Mouse (Mus musculus): ENCODE data around the gene Furin. TPM values are rescaled to one million over a fixed set of nuclear protein-coding genes. Genes with fewer than 3 reads are reported as not detected.

Furin gene
- polyA plus RNA-seq, 1 experiment from 2014 or later = 4.4 TPM

DNA sequence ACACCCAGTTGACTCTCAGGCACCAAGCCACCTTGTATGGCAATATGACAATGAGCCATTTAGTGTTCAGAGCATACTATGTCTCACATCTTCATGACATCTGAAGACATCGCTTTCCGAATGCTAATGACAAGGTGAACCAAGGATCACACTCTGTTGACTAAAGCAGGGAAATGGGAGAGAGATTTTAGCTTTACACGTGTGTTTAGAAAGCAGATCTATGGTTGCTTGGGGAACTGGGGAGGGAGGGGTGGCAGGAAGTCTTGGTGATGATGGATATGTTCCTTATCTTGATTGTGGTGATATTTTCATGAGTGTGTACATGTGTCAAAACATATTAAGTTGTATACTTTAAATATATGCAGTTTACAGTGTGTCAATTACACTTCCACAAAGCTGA is 950 bp upstream of the Furin start:
- Histone ChIP-seq H3K4me2 (ENCODE audit: low read length) (no peak overlapping the region), H3K9ac (replicated peaks; ENCODE audit: low read depth, low read length) (no peak overlapping the region), H3K4me1 (replicated peaks; ENCODE audit: control insufficient read depth, insufficient read depth, low read length) (peaks cover 15% of the 10 kb centered on the region), H3K9me3 (ENCODE audit: control insufficient read depth, low read length) (no peaks in the 10 kb centered on the region), H3K36me3 (ENCODE audit: control insufficient read depth, insufficient read depth) (no peaks in the 10 kb centered on the region), H3K27me3 (replicated peaks; ENCODE audit: control insufficient read depth, insufficient read depth, low read length) (no peaks in the 10 kb centered on the region), H3K27ac (ENCODE audit: low read length) (no peak overlapping the region), H3K4me3 (replicated peaks; ENCODE audit: low read length) (no peak overlapping the region)
- no peak for ATAC-seq
- WGBS = 84% methylated on average over 3 of the region's 3 CpGs

DNA sequence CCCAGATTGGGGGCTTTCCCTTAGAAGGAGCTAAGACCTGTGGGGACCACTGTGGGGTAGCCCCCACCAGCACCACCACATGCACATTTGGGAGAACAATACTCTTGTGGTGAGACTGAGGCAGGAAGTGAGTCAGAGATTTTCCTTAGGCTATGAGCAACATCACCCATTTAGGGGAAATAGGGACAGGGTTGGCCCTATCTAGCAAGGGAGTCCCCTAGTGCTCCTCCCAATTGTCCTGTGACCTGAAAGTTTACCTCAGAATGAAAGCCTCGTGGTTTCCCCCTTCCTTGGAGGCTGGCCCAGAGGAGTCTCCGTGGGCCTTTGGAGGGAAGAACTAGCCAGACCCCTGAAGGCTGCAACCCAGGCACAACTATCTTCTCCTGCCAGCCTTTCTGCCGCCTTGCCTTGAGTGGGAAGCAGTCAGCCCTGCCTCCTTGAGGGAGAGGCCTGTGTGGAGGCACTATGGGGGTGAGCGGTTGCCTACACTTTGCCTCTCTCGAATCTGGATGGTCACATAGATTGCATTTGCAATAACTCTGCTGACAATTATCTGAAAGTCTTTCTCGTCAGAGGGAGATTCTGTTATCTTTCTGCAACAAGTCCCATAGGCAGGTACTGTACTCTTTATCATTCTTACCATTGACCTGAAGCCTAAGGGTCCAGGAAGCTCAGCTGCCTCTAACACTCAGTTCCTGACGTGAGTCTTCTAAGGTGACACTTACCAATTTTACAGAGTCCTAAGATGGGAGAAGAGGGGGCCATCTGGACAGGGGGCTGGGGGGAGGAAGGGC is 938 bp downstream of the Furin start:
- H3K36me3 ChIP-seq (ENCODE audit: control insufficient read depth, insufficient read depth) = no peaks in the 10 kb centered on the region
- H3K4me2 ChIP-seq (ENCODE audit: low read length) = no peak overlapping the region
- no peaks in the 10 kb centered on the region for H3K9me3 ChIP-seq (ENCODE audit: control insufficient read depth, low read length)
- H3K27me3 ChIP-seq (replicated peaks; ENCODE audit: control insufficient read depth, insufficient read depth, low read length) = no peaks in the 10 kb centered on the region
- no peak overlapping the region for H3K27ac ChIP-seq (ENCODE audit: low read length)
- WGBS = 61% methylated on average over 7 of the region's 7 CpGs
- peaks cover 30% of the 10 kb centered on the region for H3K4me1 ChIP-seq (replicated peaks; ENCODE audit: control insufficient read depth, insufficient read depth, low read length)
- H3K9ac ChIP-seq (replicated peaks; ENCODE audit: low read depth, low read length) = no peak overlapping the region
- ATAC-seq = no peak
- no peak overlapping the region for H3K4me3 ChIP-seq (replicated peaks; ENCODE audit: low read length)

DNA sequence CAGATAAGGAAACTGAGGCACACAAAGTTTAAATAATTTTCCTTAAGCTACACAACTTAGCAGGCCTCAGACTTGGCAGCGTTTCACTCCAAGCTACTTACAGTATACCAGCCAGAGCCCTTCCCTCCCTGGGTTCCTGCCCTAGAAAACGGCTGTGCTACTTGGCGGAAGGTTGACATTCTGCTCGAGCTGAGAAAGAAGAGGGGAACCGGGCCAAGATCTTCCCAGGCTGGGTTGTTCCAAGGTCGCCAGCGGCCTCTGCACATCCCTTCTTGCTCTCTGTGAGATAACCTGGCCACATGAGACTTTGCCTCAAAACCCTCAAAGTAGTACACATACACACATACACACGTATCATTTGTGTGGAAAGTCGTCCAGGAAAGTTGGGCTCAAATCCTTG is 1.7 kb downstream of the Furin start:
- H3K4me1 ChIP-seq (replicated peaks; ENCODE audit: control insufficient read depth, insufficient read depth, low read length) = peaks cover 32% of the 10 kb centered on the region
- no peak overlapping the region for H3K4me3 ChIP-seq (replicated peaks; ENCODE audit: low read length)
- WGBS = 33% methylated on average over 9 of the region's 9 CpGs
- peak; percentile 31; the same call in 1 of the 2 replicates for ATAC-seq
- H3K27ac ChIP-seq (ENCODE audit: low read length) = no peak overlapping the region
- no peak overlapping the region for H3K9ac ChIP-seq (replicated peaks; ENCODE audit: low read depth, low read length)
- H3K4me2 ChIP-seq (ENCODE audit: low read length) = no peak overlapping the region; the same call in 1 of the 2 replicates
- no peaks in the 10 kb centered on the region for H3K27me3 ChIP-seq (replicated peaks; ENCODE audit: control insufficient read depth, insufficient read depth, low read length)
- H3K36me3 ChIP-seq (ENCODE audit: control insufficient read depth, insufficient read depth) = no peaks in the 10 kb centered on the region
- H3K9me3 ChIP-seq (ENCODE audit: control insufficient read depth, low read length) = no peaks in the 10 kb centered on the region

DNA sequence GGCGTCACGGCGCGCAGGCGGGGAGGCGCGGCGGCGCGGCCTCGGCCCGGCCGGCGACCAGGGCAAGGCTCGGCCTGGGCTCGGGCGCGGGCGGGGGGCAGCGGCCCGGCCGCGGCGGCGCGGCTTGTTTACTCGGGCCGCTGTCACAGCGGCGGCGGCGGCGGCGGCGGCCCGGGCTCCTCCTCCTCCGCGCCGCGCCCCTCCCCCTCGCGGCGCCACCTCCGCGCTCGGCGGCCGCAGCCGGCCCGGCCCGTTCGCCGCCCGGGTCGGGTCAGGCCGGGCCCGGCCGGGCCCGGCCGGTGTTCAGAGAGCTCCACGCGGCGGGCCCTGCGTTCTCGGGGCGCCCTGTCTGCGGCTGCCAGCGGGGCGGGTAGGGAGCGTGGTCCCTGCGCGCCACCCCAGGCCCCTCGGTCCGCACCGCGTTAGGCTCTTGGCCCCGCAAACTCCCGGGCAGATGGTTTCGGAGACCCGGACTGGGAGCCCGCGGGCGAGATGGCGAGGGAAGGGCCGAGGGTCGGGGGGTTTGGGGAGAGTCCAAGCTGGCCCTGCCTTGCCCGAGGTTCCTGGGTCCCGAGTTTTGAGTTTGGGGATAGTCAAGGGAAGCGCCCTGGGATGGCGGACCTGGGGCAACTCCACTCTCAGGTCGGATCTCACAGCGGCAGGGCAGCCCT is 2.5 kb downstream of the Furin start:
- H3K4me3 ChIP-seq (replicated peaks; ENCODE audit: low read length) = peak overlapping the region; percentile 85
- H3K4me1 ChIP-seq (replicated peaks; ENCODE audit: control insufficient read depth, insufficient read depth, low read length) = peaks cover 32% of the 10 kb centered on the region
- peak overlapping the region; percentile 71 for H3K4me2 ChIP-seq (ENCODE audit: low read length)
- H3K27ac ChIP-seq (ENCODE audit: low read length) = peak overlapping the region; percentile 80
- H3K9me3 ChIP-seq (ENCODE audit: control insufficient read depth, low read length) = no peaks in the 10 kb centered on the region
- WGBS = under 1% methylated on average over 65 of the region's 92 CpGs
- H3K9ac ChIP-seq (replicated peaks; ENCODE audit: low read depth, low read length) = peak overlapping the region; percentile 88
- no peaks in the 10 kb centered on the region for H3K27me3 ChIP-seq (replicated peaks; ENCODE audit: control insufficient read depth, insufficient read depth, low read length)
- peak; percentile 69 for ATAC-seq
- H3K36me3 ChIP-seq (ENCODE audit: control insufficient read depth, insufficient read depth) = no peaks in the 10 kb centered on the region

DNA sequence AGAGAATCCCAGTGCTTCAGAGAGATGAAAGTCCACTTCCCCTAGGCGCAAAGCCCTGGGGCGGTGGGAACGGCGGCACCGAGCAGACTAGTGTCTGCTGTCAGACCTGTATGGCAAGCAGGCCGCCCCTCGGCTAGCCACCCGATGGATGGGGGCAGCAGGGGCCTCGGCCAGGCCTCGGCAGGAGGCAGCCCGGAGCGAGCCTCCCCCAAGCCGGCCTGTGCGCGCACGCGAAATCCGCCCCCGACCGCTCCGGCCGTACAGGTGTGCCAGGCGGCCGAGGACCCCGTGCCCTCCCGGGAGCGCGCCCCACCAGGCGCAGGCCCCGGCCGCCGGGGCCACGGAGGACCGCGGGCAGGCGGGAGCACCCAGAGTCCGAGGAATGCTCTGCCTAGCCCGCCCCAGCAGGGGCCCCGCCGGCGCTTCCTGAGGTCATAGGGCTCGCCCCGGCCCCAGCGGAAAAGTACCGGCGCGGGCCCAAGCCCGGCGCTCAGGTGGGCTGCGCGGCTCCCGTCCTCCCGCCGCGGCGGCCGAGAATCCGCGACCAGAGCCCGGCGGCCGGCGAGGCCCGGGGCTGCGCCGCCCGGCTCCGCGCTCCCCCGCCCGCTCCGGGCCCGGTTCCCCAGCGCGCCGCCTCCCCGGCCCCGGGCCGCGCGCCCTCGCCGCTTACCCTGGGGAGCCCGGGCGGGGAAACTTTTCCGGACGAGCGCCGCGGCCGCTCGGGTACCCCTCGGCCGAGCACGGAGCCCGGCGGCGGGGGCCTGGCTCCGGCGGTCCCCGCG is 3.2 kb downstream of the Furin start:
- Histone ChIP-seq H3K27me3 (replicated peaks; ENCODE audit: control insufficient read depth, insufficient read depth, low read length) (no peaks in the 10 kb centered on the region), H3K4me2 (ENCODE audit: low read length) (peak overlapping the region; percentile 93), H3K9me3 (ENCODE audit: control insufficient read depth, low read length) (no peaks in the 10 kb centered on the region), H3K27ac (ENCODE audit: low read length) (peak overlapping the region; percentile 80), H3K36me3 (ENCODE audit: control insufficient read depth, insufficient read depth) (no peaks in the 10 kb centered on the region; the same call in 1 of the 2 replicates), H3K4me1 (replicated peaks; ENCODE audit: control insufficient read depth, insufficient read depth, low read length) (peaks cover 32% of the 10 kb centered on the region), H3K4me3 (replicated peaks; ENCODE audit: low read length) (peak overlapping the region; percentile 85), H3K9ac (replicated peaks; ENCODE audit: low read depth, low read length) (peak overlapping the region; percentile 88)
- peak; percentile 33 for ATAC-seq
- WGBS = 2% methylated on average over 49 of the region's 102 CpGs

DNA sequence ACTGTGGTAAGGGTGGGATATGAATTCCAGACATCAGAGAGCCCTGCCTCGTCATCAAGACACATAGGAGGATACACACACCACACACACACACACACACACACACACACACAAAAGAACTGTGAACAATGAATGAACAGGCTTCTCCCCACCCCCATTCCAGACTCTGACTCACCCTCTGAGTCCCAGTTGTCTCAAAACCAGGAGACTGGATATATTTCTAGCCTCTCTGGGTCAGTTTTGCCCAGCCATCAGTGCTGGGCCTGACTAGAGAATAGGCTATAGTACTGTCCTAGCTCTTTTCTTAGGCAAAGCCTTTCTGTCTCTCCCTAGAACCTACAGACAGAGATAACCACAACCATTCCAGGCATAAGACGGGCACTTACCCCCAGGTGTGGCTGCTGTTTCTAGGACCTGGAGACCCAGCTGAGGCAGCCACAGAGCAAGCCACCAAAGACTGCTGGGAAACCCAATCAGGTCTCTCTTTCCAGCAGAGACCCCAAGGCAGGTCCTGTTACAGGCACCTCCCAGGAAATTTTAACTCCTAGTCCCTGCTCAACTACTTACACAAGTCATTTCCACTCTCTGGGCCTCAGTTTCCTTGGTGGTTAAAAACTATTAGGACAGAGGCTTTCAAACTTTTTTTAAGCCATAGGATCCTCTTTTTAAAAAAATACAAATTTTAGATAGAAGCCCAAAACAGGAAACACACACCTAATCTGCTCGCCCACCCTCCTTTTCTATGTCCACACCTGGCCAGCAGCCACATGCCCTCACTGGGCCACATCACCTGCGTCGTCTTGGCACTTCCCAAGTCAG is 4.0 kb downstream of the Furin start:
- peak overlapping the region; percentile 88 for H3K9ac ChIP-seq (replicated peaks; ENCODE audit: low read depth, low read length)
- 25% methylated on average over 5 of the region's 5 CpGs for WGBS

DNA sequence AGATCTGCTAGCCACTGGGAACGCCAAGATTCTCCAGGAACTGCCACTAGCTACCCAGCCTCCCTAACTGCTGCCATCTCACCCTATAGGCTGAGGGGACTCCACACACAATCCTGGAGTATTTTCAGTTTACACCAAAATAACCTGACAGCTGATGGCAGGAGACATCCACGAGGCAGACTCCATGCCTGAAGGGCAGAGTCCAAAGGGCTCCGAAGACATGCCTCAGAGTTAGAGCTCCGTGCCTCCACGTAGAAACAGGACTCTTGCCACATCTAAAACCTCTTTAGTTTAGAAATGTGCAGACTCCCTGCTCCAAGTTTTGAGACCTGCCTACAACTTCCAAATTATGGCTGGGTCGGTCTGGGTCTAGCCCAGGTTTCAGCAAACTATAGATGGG is 4.7 kb downstream of the Furin start:
- H3K27me3 ChIP-seq (replicated peaks; ENCODE audit: control insufficient read depth, insufficient read depth, low read length) = no peaks in the 10 kb centered on the region
- peak overlapping the region; percentile 7 for H3K9ac ChIP-seq (replicated peaks; ENCODE audit: low read depth, low read length)
- no peak overlapping the region for H3K27ac ChIP-seq (ENCODE audit: low read length)
- H3K4me3 ChIP-seq (replicated peaks; ENCODE audit: low read length) = no peak overlapping the region
- peaks cover 6% of the 10 kb centered on the region for H3K36me3 ChIP-seq (ENCODE audit: control insufficient read depth, insufficient read depth)
- H3K4me1 ChIP-seq (replicated peaks; ENCODE audit: control insufficient read depth, insufficient read depth, low read length) = peaks cover 32% of the 10 kb centered on the region
- H3K4me2 ChIP-seq (ENCODE audit: low read length) = peak overlapping the region; percentile 93; the same call in 1 of the 2 replicates
- ATAC-seq = no peak
- H3K9me3 ChIP-seq (ENCODE audit: control insufficient read depth, low read length) = no peaks in the 10 kb centered on the region
- 73% methylated on average over 6 of the region's 6 CpGs for WGBS

More for the DNA sequence above, 4.0 kb downstream of the Furin start:
- Histone ChIP-seq H3K4me1 (replicated peaks; ENCODE audit: control insufficient read depth, insufficient read depth, low read length) (peaks cover 32% of the 10 kb centered on the region), H3K27me3 (replicated peaks; ENCODE audit: control insufficient read depth, insufficient read depth, low read length) (no peaks in the 10 kb centered on the region), H3K27ac (ENCODE audit: low read length) (no peak overlapping the region), H3K9me3 (ENCODE audit: control insufficient read depth, low read length) (no peaks in the 10 kb centered on the region), H3K4me2 (ENCODE audit: low read length) (peak overlapping the region; percentile 93), H3K4me3 (replicated peaks; ENCODE audit: low read length) (peak overlapping the region; percentile 85), H3K36me3 (ENCODE audit: control insufficient read depth, insufficient read depth) (peaks cover 6% of the 10 kb centered on the region)
- no peak for ATAC-seq

DNA sequence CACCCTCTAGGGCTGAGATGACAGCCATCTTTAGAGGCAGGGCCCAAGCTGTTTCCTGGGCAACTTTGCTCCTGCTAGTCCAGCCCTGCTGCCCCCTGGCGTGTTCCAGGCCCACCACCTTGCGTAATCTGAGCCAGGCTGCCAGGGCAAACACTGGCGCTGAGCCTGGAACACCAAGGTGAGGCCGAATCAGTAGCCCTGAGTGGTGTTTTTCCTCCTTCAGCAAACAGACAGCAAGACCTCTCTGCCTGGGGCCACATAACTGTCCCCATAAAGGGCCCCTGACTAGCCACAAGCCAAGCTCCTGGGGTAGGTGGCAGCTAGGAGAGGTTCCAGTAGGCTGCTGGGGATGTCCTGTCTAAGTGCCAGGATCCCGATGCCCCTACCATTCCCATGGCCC is 5.1 kb downstream of the Furin start:
- Histone ChIP-seq H3K36me3 (ENCODE audit: control insufficient read depth, insufficient read depth) (peaks cover 6% of the 10 kb centered on the region), H3K4me1 (replicated peaks; ENCODE audit: control insufficient read depth, insufficient read depth, low read length) (peaks cover 32% of the 10 kb centered on the region), H3K27me3 (replicated peaks; ENCODE audit: control insufficient read depth, insufficient read depth, low read length) (no peaks in the 10 kb centered on the region), H3K9me3 (ENCODE audit: control insufficient read depth, low read length) (no peaks in the 10 kb centered on the region), H3K9ac (replicated peaks; ENCODE audit: low read depth, low read length) (peak overlapping the region; percentile 7), H3K4me2 (ENCODE audit: low read length) (peak overlapping the region; percentile 11; the same call in 1 of the 2 replicates), H3K27ac (ENCODE audit: low read length) (no peak overlapping the region), H3K4me3 (replicated peaks; ENCODE audit: low read length) (no peak overlapping the region)
- 43% methylated on average over 5 of the region's 5 CpGs for WGBS
- ATAC-seq = no peak
